Mouse (Mus musculus) right cerebral cortex, postnatal 25 days (tissue): ENCODE measurements at regions not wholly inside any gene's neighbourhood (a gene's known extent, or its start where the extent isn't known, plus 50 kb on each side); places are given as distances from the start of the nearest gene placed in this dataset.

Experiments used
- DNase-seq: peaks from one replicate; pipeline ENCODE4 v3.0.0; 2022

GRCm38 (mm10) chr16:42808864-42809263 lies 66.8 kb upstream of the Zbtb20 start:
- no peak for DNase-seq

DNA sequence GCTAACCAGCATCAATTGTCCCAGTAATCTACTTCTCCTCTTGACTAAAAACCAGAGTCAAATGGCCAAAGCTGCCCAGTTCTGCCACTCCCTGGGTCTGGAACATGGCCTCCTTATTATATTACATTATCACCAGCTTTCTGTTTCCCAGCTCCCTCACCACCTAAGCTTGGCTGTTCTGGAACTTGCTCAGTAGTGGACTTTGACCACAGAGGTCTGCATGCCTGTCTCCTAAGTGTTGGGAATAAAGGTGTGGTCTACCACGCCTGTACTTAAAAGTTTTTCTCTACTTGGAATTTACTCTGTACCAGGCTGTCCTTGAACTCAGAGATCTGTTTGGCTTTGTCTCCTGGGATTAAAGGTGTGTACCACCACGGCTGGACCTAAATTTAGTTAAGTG lies 68.1 kb upstream of the Zbtb20 start:
- DNase-seq: no peak

- DNase-seq: no peak
Observed at GRCm38 (mm10) chr16:42803609-42804008, 72.1 kb upstream of the Zbtb20 start.

GRCm38 (mm10) chr16:42792571-42792970 lies 83.1 kb upstream of the Zbtb20 start:
- no peak for DNase-seq

GRCm38 (mm10) chr16:42784712-42785111 lies 91.0 kb upstream of the Zbtb20 start:
- DNase-seq: no peak

DNA sequence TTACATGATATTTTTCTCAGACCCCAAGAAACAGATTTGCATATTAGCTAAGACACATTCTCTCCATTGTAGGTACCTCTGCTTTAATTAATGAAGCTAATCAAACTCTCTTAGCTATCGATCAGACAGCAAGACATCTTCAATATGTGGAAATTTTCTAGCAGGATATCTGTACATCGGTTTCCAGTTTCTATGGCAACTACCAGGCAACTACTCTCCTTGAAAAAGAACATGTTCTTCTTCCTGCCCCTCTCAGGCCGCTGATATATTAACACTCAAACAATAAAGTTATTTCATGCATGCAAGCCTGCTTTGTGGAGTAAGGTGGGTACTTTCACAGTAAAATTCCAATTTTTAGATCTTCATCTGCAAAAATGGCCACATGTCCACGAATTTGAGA lies 91.7 kb upstream of the Zbtb20 start:
- no peak for DNase-seq

GRCm38 (mm10) chr16:42782091-42782679 lies 93.5 kb upstream of the Zbtb20 start:
- peak; percentile 37 for DNase-seq

- no peak for DNase-seq
Observed at GRCm38 (mm10) chr16:42781096-42782071, 94.3 kb upstream of the Zbtb20 start.

GRCm38 (mm10) chr16:42779957-42780356 lies 95.7 kb upstream of the Zbtb20 start:
- DNase-seq: no peak

DNA sequence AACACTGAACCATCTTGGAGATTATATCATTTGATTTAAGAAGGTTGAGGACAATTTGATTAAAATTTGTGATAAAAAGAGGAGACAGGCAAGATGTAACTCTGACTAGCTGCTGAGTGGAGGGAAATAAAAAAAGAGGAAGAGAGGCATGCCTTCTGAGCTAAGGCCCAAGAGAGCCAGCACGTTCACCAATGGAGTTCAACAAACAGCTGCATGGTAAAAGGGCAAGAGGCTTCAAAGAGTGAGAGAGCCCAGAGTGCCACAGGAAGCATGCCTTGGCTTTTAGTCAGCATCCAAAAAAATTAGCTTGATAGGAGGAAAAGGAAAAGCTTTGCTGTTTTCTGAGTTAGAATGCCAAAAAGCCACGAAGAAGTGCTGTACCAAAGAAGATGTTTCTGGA lies 103.0 kb upstream of the Zbtb20 start:
- DNase-seq: no peak

GRCm38 (mm10) chr16:42770199-42770598 lies 105.5 kb upstream of the Zbtb20 start:
- DNase-seq: no peak

- DNase-seq: peak; percentile 23
Observed at GRCm38 (mm10) chr16:42748681-42749080, 127.0 kb upstream of the Zbtb20 start.

DNA sequence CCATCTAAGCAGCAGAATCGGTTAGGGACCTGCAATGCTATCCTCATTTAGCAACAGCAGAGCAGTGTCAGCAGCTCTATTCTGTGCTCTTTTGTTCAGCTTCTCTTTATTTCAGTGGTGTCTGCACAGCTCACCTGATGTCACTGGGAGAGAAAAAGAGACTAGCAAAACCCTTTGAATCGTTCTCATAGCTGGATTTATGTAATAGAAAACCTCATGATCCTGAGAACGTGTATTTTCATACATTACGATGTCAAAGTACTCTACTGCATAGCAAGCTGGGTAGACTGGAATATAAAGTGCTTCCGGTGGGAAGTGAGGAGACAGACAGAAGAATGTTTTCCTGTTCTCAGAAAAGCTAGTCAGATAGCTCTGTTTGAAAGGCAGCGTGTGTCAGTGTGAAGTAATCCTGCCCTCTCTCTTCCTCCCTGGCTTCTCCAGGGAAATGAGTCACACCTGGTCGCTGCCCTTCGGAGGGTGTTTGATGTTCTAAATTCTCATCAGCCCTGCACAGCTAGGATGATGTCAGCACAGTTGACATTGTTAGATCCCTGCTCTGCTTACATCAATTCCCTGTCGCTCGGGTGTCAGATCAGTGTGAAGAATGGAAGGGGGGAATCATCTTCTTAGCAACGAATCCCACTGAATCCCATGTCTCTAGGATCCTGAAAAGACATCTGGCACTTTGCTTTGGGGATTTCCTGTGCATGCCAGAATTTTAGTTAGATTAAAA lies 129.6 kb upstream of the Zbtb20 start:
- DNase-seq: peak; percentile 52

DNA sequence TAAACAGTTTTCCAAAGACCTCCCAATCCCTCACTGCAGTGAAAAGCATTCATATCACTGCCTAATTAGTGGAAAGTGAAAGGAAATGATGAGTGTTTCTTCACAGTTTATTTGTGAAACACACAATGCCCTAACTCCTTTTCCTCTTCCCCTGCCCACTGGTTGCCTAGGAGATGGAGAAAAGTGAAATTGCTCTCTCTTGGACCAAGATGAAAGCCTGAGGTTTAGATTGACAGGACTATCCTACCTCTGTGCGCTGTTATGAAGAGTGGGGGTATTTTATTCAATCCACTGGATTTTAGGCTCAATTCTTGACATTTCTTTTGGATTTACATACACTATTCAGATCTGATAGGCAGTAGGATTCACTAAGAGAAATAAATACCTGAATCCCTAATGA lies 132.1 kb upstream of the Zbtb20 start:
- no peak for DNase-seq

GRCm38 (mm10) chr16:42743120-42743519 lies 132.6 kb upstream of the Zbtb20 start:
- no peak for DNase-seq

DNA sequence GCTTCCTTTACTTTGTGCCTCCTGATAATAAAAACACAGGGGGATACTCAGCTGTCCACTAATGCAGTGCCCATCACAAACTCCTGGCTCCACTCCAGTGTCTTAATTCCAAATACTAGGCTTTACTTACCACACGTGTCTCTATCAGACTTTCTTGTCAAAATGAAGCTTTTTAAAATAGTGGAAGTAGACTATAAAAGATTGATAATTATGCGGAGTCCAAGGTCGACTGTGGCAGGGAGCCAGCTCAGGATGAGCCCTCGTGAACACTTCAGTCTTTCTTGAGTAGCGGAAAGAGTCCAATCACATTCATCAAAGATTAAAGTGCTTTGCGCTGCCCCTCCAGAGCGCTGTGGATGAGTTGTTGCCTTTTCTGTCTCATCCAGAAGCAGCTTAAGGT lies 147.9 kb upstream of the Zbtb20 start:
- no peak for DNase-seq

DNA sequence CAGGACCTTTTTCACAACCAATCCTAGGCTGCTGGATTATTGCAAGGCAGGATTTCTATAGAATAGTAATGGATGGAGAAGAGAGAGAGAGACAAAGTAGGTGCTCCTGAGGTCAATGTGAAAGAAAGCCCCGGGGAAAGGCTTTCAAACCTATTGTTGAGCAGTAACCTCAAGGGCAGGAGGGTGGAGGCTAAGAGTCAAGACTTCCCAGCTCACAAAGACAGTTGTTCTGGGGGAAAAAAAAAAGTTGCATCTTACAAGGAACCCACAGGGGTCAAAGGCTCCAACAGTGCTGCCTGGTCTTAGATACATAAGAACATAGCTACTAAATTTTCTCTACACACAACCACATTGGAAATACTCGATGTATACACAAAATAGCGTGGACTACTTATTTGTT lies 155.8 kb upstream of the Zbtb20 start:
- DNase-seq: no peak

DNA sequence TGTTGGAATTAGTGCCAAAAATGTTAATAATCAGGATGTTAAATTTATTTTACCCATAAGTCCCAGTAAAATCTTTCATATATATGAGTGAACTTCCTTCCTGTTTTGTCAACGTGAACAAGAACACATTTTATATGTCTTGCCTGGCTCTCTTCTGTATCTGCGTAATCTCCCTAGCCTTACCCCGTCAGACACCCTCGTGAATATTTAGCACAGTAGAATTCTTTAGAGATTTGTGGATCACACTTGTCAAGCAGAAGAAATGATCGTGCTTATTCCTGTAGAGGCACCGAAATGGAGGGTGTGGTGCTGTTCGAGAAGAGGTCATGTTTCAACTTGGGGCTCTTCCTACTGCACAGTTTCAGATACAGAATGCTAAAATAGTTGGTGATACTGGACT lies 157.2 kb upstream of the Zbtb20 start:
- no peak for DNase-seq

- DNase-seq: peak; percentile 31
Observed at GRCm38 (mm10) chr16:42717828-42718412, 157.8 kb upstream of the Zbtb20 start.

GRCm38 (mm10) chr16:42717075-42717827 lies 158.4 kb upstream of the Zbtb20 start:
- peak; percentile 11 for DNase-seq

DNA sequence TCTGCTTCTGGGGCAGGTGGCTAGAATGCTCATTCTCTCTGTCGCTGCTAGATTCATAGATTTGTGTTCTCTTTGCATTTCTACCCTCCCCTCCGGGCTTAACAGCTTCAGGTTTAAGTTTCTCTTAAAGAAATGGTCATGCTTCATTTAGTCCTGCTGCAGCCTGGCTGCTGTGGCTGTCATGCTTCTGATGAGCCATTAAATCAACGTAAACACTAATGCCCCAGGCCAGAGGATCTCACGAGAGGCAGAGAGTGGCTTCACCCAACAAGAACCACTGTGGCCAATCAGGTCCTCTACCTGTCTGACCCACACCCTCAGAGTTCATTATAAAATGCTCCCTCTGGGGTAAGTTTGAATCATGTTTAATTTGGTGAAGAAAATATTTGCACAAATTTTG lies 173.0 kb upstream of the Zbtb20 start:
- DNase-seq: no peak

DNA sequence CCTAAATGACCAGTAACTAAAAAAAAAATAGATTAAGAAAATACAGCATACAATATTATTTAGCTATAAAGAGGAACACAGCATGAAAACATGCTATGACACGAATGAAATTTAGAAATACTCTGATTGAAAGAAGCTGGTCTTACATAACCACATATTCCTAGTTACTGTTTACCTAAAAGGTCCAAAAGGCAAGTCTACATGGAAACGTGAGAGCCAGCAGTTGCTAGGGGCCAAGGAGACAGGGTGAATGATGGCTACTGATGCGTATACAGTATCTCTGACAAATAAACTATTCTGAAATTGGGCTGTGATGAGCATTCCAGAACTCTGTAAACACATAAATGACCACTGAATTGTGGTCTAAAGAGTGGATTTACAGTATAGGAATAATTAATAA lies 194.5 kb upstream of the Zbtb20 start:
- no peak for DNase-seq

GRCm38 (mm10) chr16:42677211-42677610 lies 198.5 kb upstream of the Zbtb20 start:
- DNase-seq: no peak
